19 mouse cellular contexts compared by ENCODE assay signal in the genomic region with DNA sequence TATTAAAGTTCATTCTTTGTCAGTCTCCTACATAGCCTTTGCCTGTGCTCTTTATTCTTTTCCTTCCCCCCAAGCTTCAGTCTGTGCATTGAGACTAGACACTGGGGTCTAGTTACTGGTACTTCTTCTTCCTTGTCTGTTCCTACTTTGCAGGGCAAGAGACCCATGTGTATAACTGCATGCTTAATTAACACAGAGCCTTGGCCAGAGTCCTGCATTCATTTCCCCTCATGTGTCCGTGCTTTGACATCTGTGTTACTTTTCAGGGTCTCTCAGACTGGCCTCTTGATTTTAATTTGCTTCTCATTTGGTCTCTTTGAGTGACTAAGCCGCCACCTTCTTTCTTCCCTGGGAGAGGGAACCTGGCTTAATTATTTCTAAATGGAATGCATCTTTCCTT.
A peak's percentile ranks its signal among the peaks of the same experiment; 100 is the strongest.
DNase-seq lines count a peak whose midpoint lies in the region; ATAC-seq and TF ChIP-seq lines count a peak whose summit lies in the region.
"Had no signal": no experiment of that assay in that cellular context is flagged by ENCODE, and none has a peak within 500 bp of the region (broad histone marks: within the 10 kb centered on the region; RNA-seq: fewer than 3 reads in every experiment).

No protein-coding gene starts in this region.

- H3K4me3 ChIP-seq in forebrain, embryonic 13.5 days: no peak overlapping the region
- no peak overlapping the region for H3K4me3 ChIP-seq in forebrain, postnatal 0 days (ENCODE audit: low read depth, low read length)
- H3K4me3 ChIP-seq in midbrain, embryonic 14.5 days (replicated peaks; ENCODE audit: low read depth, low read length): no peak overlapping the region
- H3K4me3 ChIP-seq: erythroblast, embryonic 14.5 days; lung, embryonic 15.5 days had no signal

- no peaks in the 10 kb centered on the region for H3K36me3 ChIP-seq in forebrain, embryonic 13.5 days (ENCODE audit: poor library complexity, severe bottlenecking)
- no peaks in the 10 kb centered on the region for H3K36me3 ChIP-seq in forebrain, postnatal 0 days (ENCODE audit: insufficient read depth)
- H3K36me3 ChIP-seq in midbrain, embryonic 14.5 days (ENCODE audit: control insufficient read depth, insufficient read depth, low read length): no peaks in the 10 kb centered on the region
- H3K36me3 ChIP-seq: lung, embryonic 15.5 days had no signal

- DNase-seq in left cerebral cortex, postnatal 4 days: peak; percentile 39
- DNase-seq in left cerebral cortex, postnatal 14 days (ENCODE audit: low spot score in 2 of 2): no peak
- peak; percentile 59 for DNase-seq in forebrain, postnatal 0 days
- DNase-seq in midbrain, embryonic 14.5 days: peak; percentile 68
- no peak for DNase-seq in layer of hippocampus, postnatal 10 days (ENCODE audit: low spot score in 2 of 2)
- no peak for DNase-seq in thymus, postnatal 25 days
- DNase-seq: adrenal gland, adult 8-10 months; cerebellum, adult 11 months; gastrocnemius, postnatal 10 days; heart, adult 18-20 months; heart, postnatal 4 days; lung, postnatal 4 days had no signal

- intact Hi-C loops in left cerebral cortex, postnatal 4 days (cut with DNase I): no loop called here
- intact Hi-C loops in left cerebral cortex, postnatal 14 days (cut with DNase I): no loop called here

- H3K27ac ChIP-seq in forebrain, embryonic 13.5 days: no peak overlapping the region
- H3K27ac ChIP-seq in forebrain, postnatal 0 days (ENCODE audit: low read depth, low read length): no peak overlapping the region
- H3K27ac ChIP-seq in midbrain, embryonic 14.5 days (replicated peaks; ENCODE audit: low read depth, low read length): no peak overlapping the region
- H3K27ac ChIP-seq: kidney, postnatal 0 days; liver, embryonic 14.5 days; lung, embryonic 15.5 days had no signal

- WGBS in forebrain, embryonic 13.5 days: 7% methylated on average over 2 of the region's 2 CpGs
- 5% methylated on average over 2 of the region's 2 CpGs for WGBS in forebrain, postnatal 0 days
- WGBS in midbrain, embryonic 14.5 days: 14% methylated on average over 2 of the region's 2 CpGs

- peaks cover 7% of the 10 kb centered on the region for H3K4me1 ChIP-seq in forebrain, embryonic 13.5 days
- H3K4me1 ChIP-seq in forebrain, postnatal 0 days (ENCODE audit: insufficient read depth): no peaks in the 10 kb centered on the region
- no peaks in the 10 kb centered on the region for H3K4me1 ChIP-seq in midbrain, embryonic 14.5 days (ENCODE audit: control insufficient read depth, insufficient read depth, low read length)
- H3K4me1 ChIP-seq: lung, embryonic 15.5 days had no signal

- no peaks in the 10 kb centered on the region for H3K9me3 ChIP-seq in forebrain, embryonic 13.5 days (replicated peaks)
- H3K9me3 ChIP-seq in forebrain, postnatal 0 days (ENCODE audit: low read length): no peaks in the 10 kb centered on the region
- H3K9me3 ChIP-seq in midbrain, embryonic 14.5 days (ENCODE audit: control insufficient read depth, low read length): no peaks in the 10 kb centered on the region
- H3K9me3 ChIP-seq: lung, embryonic 15.5 days had no signal

- TF ChIP-seq CTCF in forebrain, postnatal 0 days (IDR thresholded peaks at IDR 0.05; ENCODE audit: low read depth): no peak

- peak; percentile 93 for ATAC-seq in forebrain, embryonic 13.5 days
- ATAC-seq in forebrain, postnatal 0 days: peak; percentile 45; the same call in 1 of the 2 replicates
- ATAC-seq in midbrain, embryonic 14.5 days (ENCODE audit: low FRiP score, low TSS enrichment): peak; percentile 74; the same call in 1 of the 2 replicates
- no peak for ATAC-seq in cerebellum, adult (ENCODE audit: insufficient number of reproducible peaks, low FRiP score, low TSS enrichment)
- ATAC-seq: intestine, postnatal 0 days had no signal

- no peak overlapping the region for H3K9ac ChIP-seq in forebrain, embryonic 13.5 days
- no peak overlapping the region for H3K9ac ChIP-seq in forebrain, postnatal 0 days
- no peak overlapping the region for H3K9ac ChIP-seq in midbrain, embryonic 14.5 days (replicated peaks; ENCODE audit: low read length)
- H3K9ac ChIP-seq: liver, embryonic 14.5 days; lung, embryonic 15.5 days had no signal

- H3K4me2 ChIP-seq in forebrain, embryonic 13.5 days: no peak overlapping the region
- no peak overlapping the region for H3K4me2 ChIP-seq in forebrain, postnatal 0 days (ENCODE audit: low read depth)
- H3K4me2 ChIP-seq in midbrain, embryonic 14.5 days (ENCODE audit: low read length): no peak overlapping the region
- H3K4me2 ChIP-seq: lung, embryonic 15.5 days had no signal

- no peaks in the 10 kb centered on the region for H3K27me3 ChIP-seq in forebrain, embryonic 13.5 days
- no peaks in the 10 kb centered on the region for H3K27me3 ChIP-seq in forebrain, postnatal 0 days (ENCODE audit: insufficient read depth, low read length)
- no peaks in the 10 kb centered on the region for H3K27me3 ChIP-seq in midbrain, embryonic 14.5 days (ENCODE audit: control insufficient read depth, insufficient read depth, low read length)
- H3K27me3 ChIP-seq: lung, embryonic 15.5 days had no signal

Comparison
In these comparisons a context has a peak if more than half of its experiments do, and no peak if none do; other contexts are left out.
1. DNase-seq: peak in left cerebral cortex, postnatal 4 days (single experiment), forebrain, postnatal 0 days (single experiment) and midbrain, embryonic 14.5 days (single experiment); none in left cerebral cortex, postnatal 14 days (0 of 2), layer of hippocampus, postnatal 10 days (0 of 2) and thymus, postnatal 25 days (single experiment).